In the genomic region with DNA sequence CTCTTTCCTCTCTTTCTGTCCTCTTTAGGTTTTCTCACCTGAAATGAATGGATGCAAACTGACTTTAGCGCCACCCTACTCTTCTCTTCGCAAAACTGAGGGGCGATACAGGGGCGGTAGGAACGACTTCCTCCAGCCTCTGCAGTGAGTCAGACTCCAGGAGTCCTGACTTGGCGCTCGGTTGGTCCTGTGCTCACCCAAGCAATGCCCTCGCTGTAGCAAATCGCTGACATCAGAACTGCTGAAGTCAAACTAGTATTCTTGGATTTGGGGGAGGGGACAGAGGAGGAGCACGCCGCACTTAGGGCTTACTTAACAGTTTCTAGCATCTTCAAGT, we compare ENCODE assay signal across 8 mouse cellular contexts. TPM values are rescaled to one million over a fixed set of nuclear protein-coding genes. Genes with fewer than 3 reads are reported as not detected.
DNase-seq lines count a peak whose midpoint lies in the region; ATAC-seq and TF ChIP-seq lines count a peak whose summit lies in the region.

A gene (minus strand): TSS at position 228 of the 337 bp plus-strand sequence.

- 8% methylated on average over 11 of the region's 11 CpGs for WGBS in spleen, adult 2 months
- 22% methylated on average over 11 of the region's 11 CpGs for WGBS in forebrain, postnatal 0 days
- 15% methylated on average over 11 of the region's 11 CpGs for WGBS in midbrain, postnatal 0 days

- H3K9ac ChIP-seq in forebrain, postnatal 0 days, result peak within 1 kb of the TSS; percentile 51
- peak within 1 kb of the TSS; percentile 47 for H3K9ac ChIP-seq in midbrain, postnatal 0 days (replicated peaks; ENCODE audit: low read length, poor library complexity, severe bottlenecking)

- DNase-seq in cerebellum, adult 9-10 months, result peak; percentile 43
- no peak for DNase-seq in cerebellum, adult 8-10 months
- no peak for DNase-seq in spleen, adult 2 months (ENCODE audit: low read depth in 1 of 2, low spot score in 2 of 2)
- no peak for DNase-seq in spleen, postnatal 4 days (ENCODE audit: low spot score in 2 of 2)
- DNase-seq in forebrain, postnatal 0 days, result no peak
- DNase-seq in kidney, postnatal 4 days, result peak; percentile 51 to 69
- DNase-seq in midbrain, postnatal 0 days (ENCODE audit: low spot score), result no peak
- no peak for DNase-seq in ovary, postnatal 36 days (ENCODE audit: low spot score)

- ATAC-seq in forebrain, postnatal 0 days, result no peak
- ATAC-seq in midbrain, postnatal 0 days (ENCODE audit: low FRiP score), result no peak

- H3K4me3 ChIP-seq in spleen, adult 2 months (ENCODE audit: extremely low read depth, insufficient read depth, insufficient read length), result peak within 1 kb of the TSS; percentile 66
- H3K4me3 ChIP-seq in forebrain, postnatal 0 days (ENCODE audit: low read depth, low read length), result peak within 1 kb of the TSS; percentile 72
- H3K4me3 ChIP-seq in midbrain, postnatal 0 days (ENCODE audit: low read depth, low read length), result peak within 1 kb of the TSS; percentile 65

- H3K4me1 ChIP-seq in spleen, adult 2 months (ENCODE audit: control insufficient read depth, insufficient read depth, insufficient read length), result peaks cover 8% of the 10 kb centered on the region
- H3K4me1 ChIP-seq in forebrain, postnatal 0 days (ENCODE audit: insufficient read depth), result peaks cover 17% of the 10 kb centered on the region
- H3K4me1 ChIP-seq in midbrain, postnatal 0 days (ENCODE audit: insufficient read depth, low read length), result 0 out of 2 replicates have a peak, but pooled peaks cover 3% of the 10 kb centered on the region

- no peak for TF ChIP-seq CTCF in spleen, adult 2 months (IDR thresholded peaks at IDR 0.05; ENCODE audit: extremely low read depth, insufficient read depth, insufficient read length, insufficient replicate concordance)
- TF ChIP-seq CTCF in forebrain, postnatal 0 days (IDR thresholded peaks at IDR 0.05; ENCODE audit: low read depth), result no peak
- no peak for TF ChIP-seq CTCF in midbrain, postnatal 0 days (IDR thresholded peaks at IDR 0.05)

- H3K27ac ChIP-seq in spleen, adult 2 months (ENCODE audit: insufficient read depth, low read length), result no peak within 1 kb of the TSS
- peak within 1 kb of the TSS; percentile 42; the same call in 1 of the 2 replicates for H3K27ac ChIP-seq in forebrain, postnatal 0 days (ENCODE audit: low read depth, low read length)
- no peak within 1 kb of the TSS for H3K27ac ChIP-seq in midbrain, postnatal 0 days (ENCODE audit: low read depth, low read length)

- H3K27me3 ChIP-seq in spleen, adult 2 months (ENCODE audit: control insufficient read depth, insufficient read depth, low read length), result peaks cover 17% of the 10 kb centered on the region
- H3K27me3 ChIP-seq in forebrain, postnatal 0 days (ENCODE audit: insufficient read depth, low read length), result peaks cover 5% of the 10 kb centered on the region
- peaks cover 8% of the 10 kb centered on the region; the same call in 1 of the 2 replicates for H3K27me3 ChIP-seq in midbrain, postnatal 0 days (ENCODE audit: insufficient read depth, low read length)

- H3K4me2 ChIP-seq in forebrain, postnatal 0 days (ENCODE audit: low read depth), result peak within 1 kb of the TSS; percentile 94
- H3K4me2 ChIP-seq in midbrain, postnatal 0 days (ENCODE audit: low read depth, low read length, poor library complexity, severe bottlenecking), result peak within 1 kb of the TSS; percentile 94

- no peak for TF ChIP-seq POLR2A in spleen, adult 2 months (IDR thresholded peaks at IDR 0.05; ENCODE audit: low read depth, low read length)

- no peaks in the 10 kb centered on the region for H3K9me3 ChIP-seq in forebrain, postnatal 0 days (ENCODE audit: low read length)
- H3K9me3 ChIP-seq in midbrain, postnatal 0 days (ENCODE audit: low read length), result no peaks in the 10 kb centered on the region

- no peaks in the 10 kb centered on the region for H3K36me3 ChIP-seq in spleen, adult 2 months (ENCODE audit: control insufficient read depth, insufficient read depth, low read length)
- no peaks in the 10 kb centered on the region for H3K36me3 ChIP-seq in forebrain, postnatal 0 days (ENCODE audit: insufficient read depth)
- no peaks in the 10 kb centered on the region for H3K36me3 ChIP-seq in midbrain, postnatal 0 days (ENCODE audit: insufficient read depth, low read length)

RNA-seq across cellular contexts. Expression of the gene that starts here (rescaled TPM):
- polyA plus RNA-seq in spleen, adult 2 months (2012; rRNA removed), result 1.8 and 1.9 TPM in 2 replicates
- 15.1 and 15.4 TPM in 2 replicates for total RNA-seq in forebrain, postnatal 0 days (2014; rRNA removed)
- 19.4 and 21.6 TPM in 2 replicates for polyA plus RNA-seq in forebrain, postnatal 0 days (2015; fragmentation: Nextera tagmentation; extraction: Ambion mirVana)
- total RNA-seq in midbrain, postnatal 0 days (2014; rRNA removed), result 9.1 and 18.1 TPM in 2 replicates
- 8.8 and 8.9 TPM in 2 replicates for polyA plus RNA-seq in midbrain, postnatal 0 days (2015; fragmentation: Nextera tagmentation; extraction: Ambion mirVana)

Comparison
In these comparisons a context has a peak if more than half of its experiments do, and no peak if none do; other contexts are left out.
1. DNase-seq: peak in cerebellum, adult 9-10 months (single experiment) and kidney, postnatal 4 days (2 of 2); none in cerebellum, adult 8-10 months (single experiment), spleen, adult 2 months (0 of 2), spleen, postnatal 4 days (0 of 2), forebrain, postnatal 0 days (single experiment), midbrain, postnatal 0 days (single experiment) and ovary, postnatal 36 days (single experiment).
2. Peak in every context shown above with its lines, with median percentiles within 50 percentile points of each other: H3K4me3 ChIP-seq.